Mouse (Mus musculus): ENCODE results near the gene Vmn1r48.
"Not testable (repeated sequence)": the region's sequence is repeated elsewhere in the genome, so short reads cannot be mapped to it uniquely, and the experiment has no call there.

Vmn1r48 gene

GRCm38 (mm10) chr6:90036741-90037140 is at the start of gene Vmn1r48:
TSS of gene Vmn1r48 (minus strand) at chr6:90036841.
- DNase-seq = not testable (repeated sequence)

- no peak for DNase-seq
These were observed 41.8 kb upstream of the Vmn1r48 start, which contains the start of gene Vmn1r49 for GRCm38 (mm10) chr6:90078406-90078805. TSS of gene Vmn1r49 (minus strand) at chr6:90078506.

- not testable (repeated sequence) for DNase-seq
These were observed 20.8 kb downstream of the Vmn1r48 start, which contains the start of gene Vmn1r47 for GRCm38 (mm10) chr6:90015847-90016246. TSS of gene Vmn1r47 (plus strand) at chr6:90016147.

DNA sequence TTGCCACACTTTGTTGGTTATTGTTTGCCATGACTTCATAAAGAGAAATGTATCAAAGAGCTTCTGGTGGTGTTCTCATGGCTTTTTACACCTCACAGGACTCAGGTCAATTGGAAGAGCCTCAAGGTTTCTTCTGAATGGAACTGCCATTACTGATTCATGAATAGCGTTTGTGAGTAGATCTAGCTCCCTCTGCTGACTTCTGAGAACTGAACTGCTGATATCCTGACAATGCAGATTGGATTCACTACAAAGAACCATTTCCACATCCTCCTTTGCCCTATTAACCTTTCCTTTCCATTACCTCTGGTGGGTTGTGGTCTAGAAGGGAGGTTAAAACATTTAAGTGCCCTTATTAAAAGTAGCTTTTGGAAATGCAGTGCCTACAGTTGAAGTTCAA is 50.7 kb downstream of the Vmn1r48 start:
- no peak for DNase-seq
